Mouse (Mus musculus) kidney, postnatal 0 days (tissue): ENCODE data around the gene Actr6. TPM values are rescaled to one million over a fixed set of nuclear protein-coding genes. Genes with fewer than 3 reads are reported as not detected.

Experiments used
- ATAC-seq: fragments of 200-750 bp; cut with Nextera tagmentation; replicated peaks from 2 replicates; pipeline ENCODE4 v1.8.0; 2017; ENCODE audit warnings: low read depth, moderate number of reproducible peaks, moderate TSS enrichment, moderate library complexity; ENCODE audit not compliant: low FRiP score
- DNase-seq: peaks from one replicate; pipeline ENCODE4 v3.0.0-alpha.2; 2016; ENCODE audit warnings: low spot score
- H3K27ac ChIP-seq: fragments of 300-500 bp; sonication (generic); 2 replicates; pipeline ENCODE4 v1.5.1; 2014; ENCODE audit warnings: mild to moderate bottlenecking
- H3K27me3 ChIP-seq: fragments of 300-500 bp; sonication (generic); 2 replicates; pipeline ENCODE4 v1.6.1; 2014; ENCODE audit warnings: low read length, mixed read lengths; ENCODE audit not compliant: insufficient read depth
- H3K36me3 ChIP-seq: fragments of 300-500 bp; sonication (generic); 2 replicates; pipeline ENCODE4 v1.6.1; 2014; ENCODE audit warnings: low read length, mixed read lengths; ENCODE audit not compliant: insufficient read depth
- H3K4me1 ChIP-seq: fragments of 300-500 bp; sonication (generic); replicated peaks from 2 replicates; pipeline ENCODE4 v1.6.1; 2014; ENCODE audit warnings: antibody characterized with exemption, low read length, mixed read lengths; ENCODE audit not compliant: insufficient read depth
- H3K4me2 ChIP-seq: fragments of 300-500 bp; sonication (generic); 2 replicates; pipeline ENCODE4 v1.6.1; 2014; ENCODE audit warnings: mild to moderate bottlenecking, low read length, moderate library complexity, mixed read lengths
- H3K4me3 ChIP-seq: fragments of 300-500 bp; sonication (generic); replicated peaks from 2 replicates; pipeline ENCODE4 v1.5.1; 2014; ENCODE audit warnings: low read depth, low read length
- H3K9ac ChIP-seq: fragments of 300-500 bp; sonication (generic); 2 replicates; pipeline ENCODE4 v1.6.1; 2014; ENCODE audit warnings: low read depth, low read length
- H3K9me3 ChIP-seq: fragments of 300-500 bp; sonication (generic); replicated peaks from 2 replicates; pipeline ENCODE4 v1.6.1; 2016; ENCODE audit warnings: low read length, inconsistent platforms, mixed read lengths
- CTCF ChIP-seq: IDR thresholded peaks from 2 replicates; pipeline ENCODE4 v1.5.1; 2016; ENCODE audit warnings: antibody characterized with exemption, low read depth, mild to moderate bottlenecking, moderate library complexity
- WGBS: fragments of 180-500 bp; shearing (Covaris S2); extraction: QIAGEN DNeasy Blood & Tissue Kit; methylation state at CpG from one replicate; pipeline ENCODE4 v1.1.7; 2014; 5-methylcytosine and 5-hydroxymethylcytosine counted together
- polyA plus RNA-seq: library from polyadenylated mRNA; unstranded; fragments of >200 nt; fragmentation: Nextera tagmentation; extraction: Ambion mirVana; gene quantifications from 2 replicates; pipeline ENCODE4 v1.2.1, GENCODE M21; 2015

The Actr6 gene
- 38.5 and 40.7 TPM in 2 replicates for polyA plus RNA-seq

GRCm38 (mm10) chr10:89732001-89732794 is at the start of gene Actr6:
Gene Actr6, minus strand, starts transcription at chr10:89732295.
- TF ChIP-seq CTCF: no peak

GRCm38 (mm10) chr10:89776029-89776428 is 43.9 kb upstream of the Actr6 start:
- H3K9me3 ChIP-seq: no peaks in the 10 kb centered on the region
- ATAC-seq: no peak
- H3K9ac ChIP-seq: no peak overlapping the region
- H3K27ac ChIP-seq: no peak overlapping the region
- peaks cover 10% of the 10 kb centered on the region; the same call in 1 of the 2 replicates for H3K36me3 ChIP-seq
- no peak overlapping the region for H3K4me2 ChIP-seq
- TF ChIP-seq CTCF: no peak
- no peaks in the 10 kb centered on the region for H3K27me3 ChIP-seq
- no peaks in the 10 kb centered on the region for H3K4me1 ChIP-seq
- DNase-seq: no peak
- 94% methylated on average over 6 of the region's 6 CpGs for WGBS
- no peak overlapping the region for H3K4me3 ChIP-seq

More at GRCm38 (mm10) chr10:89732001-89732794, at the start of gene Actr6:
- Histone ChIP-seq H3K9ac (peak within 1 kb of the TSS; percentile 58), H3K36me3 (peaks cover under 1% of the 10 kb centered on the region; the same call in 1 of the 2 replicates), H3K4me2 (peak within 1 kb of the TSS; percentile 80), H3K4me1 (no peaks in the 10 kb centered on the region), H3K27me3 (no peaks in the 10 kb centered on the region), H3K27ac (no peak within 1 kb of the TSS), H3K9me3 (no peaks in the 10 kb centered on the region), H3K4me3 (peak within 1 kb of the TSS; percentile 78)
- DNase-seq: peak; percentile 98
- WGBS: under 1% methylated on average over 49 of the region's 49 CpGs
- ATAC-seq: peak; percentile 98

- DNase-seq (no peak), ATAC-seq (no peak)
- Histone ChIP-seq H3K9ac (no peak overlapping the region), H3K36me3 (peaks cover 3% of the 10 kb centered on the region; the same call in 1 of the 2 replicates), H3K9me3 (no peaks in the 10 kb centered on the region), H3K4me2 (no peak overlapping the region), H3K4me3 (no peak overlapping the region), H3K27me3 (no peaks in the 10 kb centered on the region), H3K4me1 (peaks cover 4% of the 10 kb centered on the region), H3K27ac (no peak overlapping the region)
- 49% methylated on average over 2 of the region's 2 CpGs for WGBS
- no peak for TF ChIP-seq CTCF
Measured at GRCm38 (mm10) chr10:89771894-89772293, 39.8 kb upstream of the Actr6 start.

GRCm38 (mm10) chr10:89769096-89769495 is 37.0 kb upstream of the Actr6 start:
- 65% methylated on average over 4 of the region's 4 CpGs for WGBS
- TF ChIP-seq CTCF: no peak
- Histone ChIP-seq H3K9me3 (no peaks in the 10 kb centered on the region), H3K4me1 (peaks cover 4% of the 10 kb centered on the region), H3K9ac (no peak overlapping the region), H3K27me3 (no peaks in the 10 kb centered on the region), H3K36me3 (no peaks in the 10 kb centered on the region), H3K4me2 (peak overlapping the region; percentile 13; the same call in 1 of the 2 replicates), H3K4me3 (no peak overlapping the region), H3K27ac (peak overlapping the region; percentile 63)
- ATAC-seq: peak; percentile 52; the same call in 1 of the 2 replicates
- DNase-seq: no peak

GRCm38 (mm10) chr10:89768352-89769020 is 36.4 kb upstream of the Actr6 start:
- peak overlapping the region; percentile 63; the same call in 1 of the 2 replicates for H3K27ac ChIP-seq
- H3K4me2 ChIP-seq: peak overlapping the region; percentile 13; the same call in 1 of the 2 replicates
- H3K27me3 ChIP-seq: no peaks in the 10 kb centered on the region
- 69% methylated on average over 7 of the region's 7 CpGs for WGBS
- no peak overlapping the region for H3K9ac ChIP-seq
- H3K4me1 ChIP-seq: peaks cover 4% of the 10 kb centered on the region
- no peak for TF ChIP-seq CTCF
- H3K9me3 ChIP-seq: no peaks in the 10 kb centered on the region
- peak; percentile 13; the same call in 1 of the 2 replicates for ATAC-seq
- no peak for DNase-seq
- H3K36me3 ChIP-seq: no peaks in the 10 kb centered on the region
- no peak overlapping the region for H3K4me3 ChIP-seq
